ENCODE assay signal across 8 mouse cellular contexts in genomic region chrX:74368209-74368909, GRCm38 (mm10). TPM values are rescaled to one million over a fixed set of nuclear protein-coding genes. Genes with fewer than 3 reads are reported as not detected.
DNase-seq lines count a peak whose midpoint lies in the region; ATAC-seq and TF ChIP-seq lines count a peak whose summit lies in the region.

No protein-coding gene starts in this region.

- H3K4me2 ChIP-seq in heart, embryonic 12.5 days, result peak overlapping the region; percentile 75
- H3K4me2 ChIP-seq in kidney, embryonic 16.5 days (replicated peaks; ENCODE audit: low read depth, low read length), result peak overlapping the region; percentile 64
- H3K4me2 ChIP-seq in liver, embryonic 14.5 days (ENCODE audit: low read depth), result peak overlapping the region; percentile 71
- H3K4me2 ChIP-seq in stomach, embryonic 16.5 days (ENCODE audit: low read depth, low read length), result peak overlapping the region; percentile 67

- peak overlapping the region; percentile 74 for H3K4me3 ChIP-seq in heart, embryonic 12.5 days
- H3K4me3 ChIP-seq in kidney, embryonic 16.5 days (ENCODE audit: low read length), result peak overlapping the region; percentile 65
- H3K4me3 ChIP-seq in liver, embryonic 14.5 days (ENCODE audit: insufficient read depth in 1 of 2, low read depth in 2 of 2, low read length in 2 of 2), result peak overlapping the region; percentile 72 to 87
- H3K4me3 ChIP-seq in stomach, embryonic 16.5 days (replicated peaks; ENCODE audit: low read length), result peak overlapping the region; percentile 68

- peak; percentile 70 for ATAC-seq in erythroblast, adult 5-6 weeks (replicated peaks; ENCODE audit: low FRiP score, poor library complexity, severe bottlenecking)
- peak; percentile 75 for ATAC-seq in heart, embryonic 12.5 days (ENCODE audit: insufficient number of reproducible peaks, low FRiP score)
- ATAC-seq in kidney, embryonic 16.5 days (ENCODE audit: low FRiP score, low TSS enrichment), result peak; percentile 90
- ATAC-seq in liver, embryonic 14.5 days (ENCODE audit: insufficient read depth), result peak; percentile 75
- peak; percentile 86 for ATAC-seq in stomach, embryonic 16.5 days (ENCODE audit: insufficient read depth, low FRiP score)

- no peaks in the 10 kb centered on the region for H3K27me3 ChIP-seq in heart, embryonic 12.5 days (replicated peaks)
- H3K27me3 ChIP-seq in kidney, embryonic 16.5 days (ENCODE audit: insufficient read depth, low read length), result no peaks in the 10 kb centered on the region; the same call in 1 of the 2 replicates
- no peaks in the 10 kb centered on the region for H3K27me3 ChIP-seq in liver, embryonic 14.5 days (ENCODE audit: control insufficient read depth, insufficient read depth, low read length)
- H3K27me3 ChIP-seq in stomach, embryonic 16.5 days (ENCODE audit: control insufficient read depth, insufficient read depth, low read length), result no peaks in the 10 kb centered on the region

- H3K27ac ChIP-seq in heart, embryonic 12.5 days (ENCODE audit: poor library complexity, severe bottlenecking), result peak overlapping the region; percentile 76
- peak overlapping the region; percentile 79 for H3K27ac ChIP-seq in kidney, embryonic 16.5 days (ENCODE audit: low read length)
- H3K27ac ChIP-seq in liver, embryonic 14.5 days, result peak overlapping the region; percentile 27
- peak overlapping the region; percentile 72 for H3K27ac ChIP-seq in stomach, embryonic 16.5 days (ENCODE audit: low read length)

- H3K9me3 ChIP-seq in heart, embryonic 12.5 days (replicated peaks), result no peaks in the 10 kb centered on the region
- H3K9me3 ChIP-seq in kidney, embryonic 16.5 days (ENCODE audit: low read length), result no peaks in the 10 kb centered on the region
- no peaks in the 10 kb centered on the region for H3K9me3 ChIP-seq in liver, embryonic 14.5 days (ENCODE audit: control insufficient read depth, low read length)
- H3K9me3 ChIP-seq in stomach, embryonic 16.5 days (replicated peaks; ENCODE audit: control insufficient read depth, low read length), result no peaks in the 10 kb centered on the region

- no peak for TF ChIP-seq EP300 in liver, embryonic 14.5 days (IDR thresholded peaks at IDR 0.05; ENCODE audit: low read depth)

- WGBS in heart, embryonic 12.5 days, result 10% methylated on average over 42 of the region's 49 CpGs
- WGBS in kidney, embryonic 16.5 days, result 28% methylated on average over 35 of the region's 49 CpGs
- 11% methylated on average over 49 of the region's 49 CpGs for WGBS in liver, embryonic 14.5 days (ENCODE audit: insufficient replicate concordance)
- WGBS in stomach, embryonic 16.5 days, result 15% methylated on average over 39 of the region's 49 CpGs

- peak; percentile 29; the same call in 1 of the 2 replicates for TF ChIP-seq CTCF in liver, embryonic 14.5 days (IDR thresholded peaks at IDR 0.05; ENCODE audit: low read depth)

- H3K9ac ChIP-seq in heart, embryonic 12.5 days, result peak overlapping the region; percentile 88
- peak overlapping the region; percentile 85 for H3K9ac ChIP-seq in kidney, embryonic 16.5 days (replicated peaks; ENCODE audit: low read length)
- peak overlapping the region; percentile 86 for H3K9ac ChIP-seq in liver, embryonic 14.5 days (replicated peaks)
- peak overlapping the region; percentile 84 for H3K9ac ChIP-seq in stomach, embryonic 16.5 days (ENCODE audit: low read length)

- H3K4me1 ChIP-seq in heart, embryonic 12.5 days (replicated peaks), result peaks cover 10% of the 10 kb centered on the region
- peaks cover 4% of the 10 kb centered on the region; the same call in 1 of the 2 replicates for H3K4me1 ChIP-seq in kidney, embryonic 16.5 days (ENCODE audit: insufficient read depth, low read length)
- H3K4me1 ChIP-seq in liver, embryonic 14.5 days (replicated peaks; ENCODE audit: control insufficient read depth in 2 of 2, insufficient read depth in 2 of 2, low read length in 1 of 2), result peaks cover 3 to 16% of the 10 kb centered on the region in 2 experiments; a peak in 3 of 4 replicates
- H3K4me1 ChIP-seq in stomach, embryonic 16.5 days (ENCODE audit: control insufficient read depth, insufficient read depth, low read length), result peaks cover 9% of the 10 kb centered on the region; the same call in 1 of the 2 replicates

- peak; percentile 69 to 76 for DNase-seq in B cell, adult 2 months
- DNase-seq in adrenal gland, postnatal 4 days (ENCODE audit: low spot score in 2 of 2), result peak; percentile 37 to 39
- DNase-seq in liver, embryonic 14.5 days (ENCODE audit: low read depth in 3 of 3, low spot score in 3 of 3), result peak in 1 of 3 experiments; percentile 37
- peak; percentile 49 to 60 for DNase-seq in natural killer cell, adult 2 months (ENCODE audit: low spot score in 2 of 2)

- H3K36me3 ChIP-seq in heart, embryonic 12.5 days, result peaks cover 22% of the 10 kb centered on the region
- H3K36me3 ChIP-seq in kidney, embryonic 16.5 days (ENCODE audit: insufficient read depth, low read length), result 0 out of 2 replicates have a peak, but pooled peaks cover 9% of the 10 kb centered on the region
- H3K36me3 ChIP-seq in liver, embryonic 14.5 days (replicated peaks; ENCODE audit: control insufficient read depth, insufficient read depth, low read depth), result no peaks in the 10 kb centered on the region
- 0 out of 2 replicates have a peak, but pooled peaks cover 9% of the 10 kb centered on the region for H3K36me3 ChIP-seq in stomach, embryonic 16.5 days (ENCODE audit: control insufficient read depth, insufficient read depth, low read length)

RNA-seq across cellular contexts. Expression of gene Ubl4a, which starts 4.7 kb away (rescaled TPM):
- 10 to 100 TPM; 52.7 to 56.9 TPM for total RNA-seq in adrenal gland, postnatal 4 days (2021)
- 4.0 and 15.0 TPM in 2 replicates for total RNA-seq in erythroblast, adult 5-6 weeks (2015; ENCODE audit: low replicate concordance)
- 3.4 and 6.7 TPM in 2 replicates for total RNA-seq in erythroblast, adult 5-6 weeks (2017; ENCODE audit: low replicate concordance)
- 57.4 and 58.2 TPM in 2 replicates for polyA plus RNA-seq in heart, embryonic 12.5 days (2016; fragmentation: Nextera tagmentation; extraction: Ambion mirVana)
- 77.5 and 83.4 TPM in 2 replicates for polyA plus RNA-seq in kidney, embryonic 16.5 days (2015; fragmentation: Nextera tagmentation; extraction: Ambion mirVana)
- 19.2 and 19.7 TPM in 2 replicates for polyA plus RNA-seq in liver, embryonic 14.5 days (2012; rRNA removed)
- polyA plus RNA-seq in liver, embryonic 14.5 days (2014; fragmentation: Nextera tagmentation; extraction: Ambion mirVana), result 45.5 and 49.1 TPM in 2 replicates
- 67.0 and 72.8 TPM in 2 replicates for polyA plus RNA-seq in stomach, embryonic 16.5 days (2015; fragmentation: Nextera tagmentation; extraction: Ambion mirVana)

RNA-seq across cellular contexts. Expression of gene Slc10a3, which starts 4.8 kb away (rescaled TPM):
- 10 to 100 TPM; 13.7 to 17.5 TPM for total RNA-seq in adrenal gland, postnatal 4 days (2021)
- 1.9 and 2.1 TPM in 2 replicates for total RNA-seq in erythroblast, adult 5-6 weeks (2015; ENCODE audit: low replicate concordance)
- total RNA-seq in erythroblast, adult 5-6 weeks (2017; ENCODE audit: low replicate concordance), result 1.8 and 3.0 TPM in 2 replicates
- polyA plus RNA-seq in heart, embryonic 12.5 days (2016; fragmentation: Nextera tagmentation; extraction: Ambion mirVana), result 13.5 and 13.7 TPM in 2 replicates
- polyA plus RNA-seq in kidney, embryonic 16.5 days (2015; fragmentation: Nextera tagmentation; extraction: Ambion mirVana), result 23.3 and 25.7 TPM in 2 replicates
- polyA plus RNA-seq in liver, embryonic 14.5 days (2012; rRNA removed), result 4.5 and 5.1 TPM in 2 replicates
- polyA plus RNA-seq in liver, embryonic 14.5 days (2014; fragmentation: Nextera tagmentation; extraction: Ambion mirVana), result 6.5 and 6.9 TPM in 2 replicates
- 18.6 and 21.4 TPM in 2 replicates for polyA plus RNA-seq in stomach, embryonic 16.5 days (2015; fragmentation: Nextera tagmentation; extraction: Ambion mirVana)

RNA-seq across cellular contexts. Expression of gene Lage3, which starts 14.9 kb away (rescaled TPM):
- total RNA-seq in adrenal gland, postnatal 4 days (2021), result 10 to 100 TPM; 64.0 to 74.8 TPM
- 4.2 and 10.9 TPM in 2 replicates for total RNA-seq in erythroblast, adult 5-6 weeks (2015; ENCODE audit: low replicate concordance)
- total RNA-seq in erythroblast, adult 5-6 weeks (2017; ENCODE audit: low replicate concordance), result 2.4 and 10.9 TPM in 2 replicates
- 93.9 and 95.5 TPM in 2 replicates for polyA plus RNA-seq in heart, embryonic 12.5 days (2016; fragmentation: Nextera tagmentation; extraction: Ambion mirVana)
- polyA plus RNA-seq in kidney, embryonic 16.5 days (2015; fragmentation: Nextera tagmentation; extraction: Ambion mirVana), result 108 and 113 TPM in 2 replicates
- polyA plus RNA-seq in liver, embryonic 14.5 days (2012; rRNA removed), result 51.9 and 55.2 TPM in 2 replicates
- 56.1 and 57.5 TPM in 2 replicates for polyA plus RNA-seq in liver, embryonic 14.5 days (2014; fragmentation: Nextera tagmentation; extraction: Ambion mirVana)
- 94.3 and 105 TPM in 2 replicates for polyA plus RNA-seq in stomach, embryonic 16.5 days (2015; fragmentation: Nextera tagmentation; extraction: Ambion mirVana)

RNA-seq across cellular contexts. Expression of gene Fam3a, which starts 24.7 kb away (rescaled TPM):
- 10 to 100 TPM; 26.0 to 32.0 TPM for total RNA-seq in adrenal gland, postnatal 4 days (2021)
- total RNA-seq in erythroblast, adult 5-6 weeks (2015; ENCODE audit: low replicate concordance), result 3.7 and 9.4 TPM in 2 replicates
- 4.0 and 8.8 TPM in 2 replicates for total RNA-seq in erythroblast, adult 5-6 weeks (2017; ENCODE audit: low replicate concordance)
- polyA plus RNA-seq in heart, embryonic 12.5 days (2016; fragmentation: Nextera tagmentation; extraction: Ambion mirVana), result 25.7 and 26.8 TPM in 2 replicates
- 45.9 and 47.1 TPM in 2 replicates for polyA plus RNA-seq in kidney, embryonic 16.5 days (2015; fragmentation: Nextera tagmentation; extraction: Ambion mirVana)
- polyA plus RNA-seq in liver, embryonic 14.5 days (2012; rRNA removed), result 7.5 and 7.8 TPM in 2 replicates
- polyA plus RNA-seq in liver, embryonic 14.5 days (2014; fragmentation: Nextera tagmentation; extraction: Ambion mirVana), result 7.1 and 7.5 TPM in 2 replicates
- 36.2 and 40.4 TPM in 2 replicates for polyA plus RNA-seq in stomach, embryonic 16.5 days (2015; fragmentation: Nextera tagmentation; extraction: Ambion mirVana)

RNA-seq across cellular contexts. Expression of gene Ikbkg, which starts 24.7 kb away (rescaled TPM):
- 10 to 100 TPM; 60.2 to 65.5 TPM for total RNA-seq in adrenal gland, postnatal 4 days (2021)
- total RNA-seq in erythroblast, adult 5-6 weeks (2015; ENCODE audit: low replicate concordance), result 5.2 and 14.0 TPM in 2 replicates
- total RNA-seq in erythroblast, adult 5-6 weeks (2017; ENCODE audit: low replicate concordance), result 19.8 and 36.4 TPM in 2 replicates
- polyA plus RNA-seq in heart, embryonic 12.5 days (2016; fragmentation: Nextera tagmentation; extraction: Ambion mirVana), result 25.6 and 29.4 TPM in 2 replicates
- polyA plus RNA-seq in kidney, embryonic 16.5 days (2015; fragmentation: Nextera tagmentation; extraction: Ambion mirVana), result 22.7 and 23.2 TPM in 2 replicates
- 6.9 and 13.2 TPM in 2 replicates for polyA plus RNA-seq in liver, embryonic 14.5 days (2012; rRNA removed)
- 18.5 and 23.0 TPM in 2 replicates for polyA plus RNA-seq in liver, embryonic 14.5 days (2014; fragmentation: Nextera tagmentation; extraction: Ambion mirVana)
- polyA plus RNA-seq in stomach, embryonic 16.5 days (2015; fragmentation: Nextera tagmentation; extraction: Ambion mirVana), result 22.8 and 24.4 TPM in 2 replicates

Comparison
In these comparisons a context has a peak if more than half of its experiments do, and no peak if none do; other contexts are left out.
1. H3K27ac ChIP-seq: peak in every context shown above with its lines; median percentile 79 in kidney, embryonic 16.5 days; 76 in heart, embryonic 12.5 days; 72 in stomach, embryonic 16.5 days; 27 in liver, embryonic 14.5 days.